Mouse (Mus musculus) myocyte (in vitro differentiated cells): Measurements from ENCODE around the gene Zbtb20.

Experiments
- MYOD1 ChIP-seq, 3 experiments: IDR thresholded peaks; one replicate each; pipeline ENCODE4 v1.6.1; 2011; ENCODE audit warnings: control low read depth in 2 of 3, low read depth in 2 of 3, mild to moderate bottlenecking in 2 of 3, moderate library complexity in 1 of 3; ENCODE audit not compliant: insufficient read length in 2 of 3, control insufficient read depth in 1 of 3
- POLR2A ChIP-seq: IDR thresholded peaks from one replicate; pipeline ENCODE4 v1.6.1; 2011; ENCODE audit warnings: low read depth, mild to moderate bottlenecking, control low read depth, moderate library complexity; ENCODE audit not compliant: insufficient read length
- REST ChIP-seq: IDR thresholded peaks from one replicate; pipeline ENCODE4 v1.6.1; 2011; ENCODE audit warnings: mild to moderate bottlenecking, control low read depth, moderate library complexity; ENCODE audit not compliant: insufficient read depth, insufficient read length

GRCm38 (mm10) chr16:43623315-43624000 is 747.8 kb downstream of the Zbtb20 start:
- TF ChIP-seq POLR2A (no peak), MYOD1 (IDR thresholded peaks at IDR 0.05; ENCODE audit: control insufficient read depth in 1 of 3, insufficient read length in 2 of 3, low read depth in 2 of 3) (no peak), REST (no peak)
